Mouse (Mus musculus) bone marrow, adult 2 months (tissue): ENCODE data around the gene Pbrm1. TPM values are rescaled to one million over a fixed set of nuclear protein-coding genes. Genes with fewer than 3 reads are reported as not detected.

Experiments
- H3K27ac ChIP-seq: fragments of 200-500 bp; 2 replicates; pipeline ENCODE4 v1.5.1; 2012; ENCODE audit warnings: low read depth, mild to moderate bottlenecking, control low read depth, inconsistent platforms, low read length; ENCODE audit not compliant: control insufficient read depth, poor library complexity, insufficient read depth
- H3K4me1 ChIP-seq: fragments of 200-500 bp; 2 replicates; pipeline ENCODE4 v1.6.1; 2011; ENCODE audit warnings: low read length; ENCODE audit not compliant: control insufficient read depth, insufficient read depth
- H3K4me3 ChIP-seq: fragments of 200-500 bp; replicated peaks from 2 replicates; pipeline ENCODE3; 2011; ENCODE audit warnings: mild to moderate bottlenecking, low read depth, low read length, control low read depth; ENCODE audit not compliant: control insufficient read depth
- CTCF ChIP-seq: fragments of 200-500 bp; IDR thresholded peaks from 2 replicates; pipeline ENCODE4 v1.5.1; 2011; ENCODE audit warnings: low read length, control low read depth; ENCODE audit not compliant: control insufficient read depth, insufficient read depth
- POLR2A ChIP-seq: fragments of 200-500 bp; IDR thresholded peaks from 2 replicates; pipeline ENCODE4 v1.6.1; 2011; ENCODE audit warnings: low read depth, mild to moderate bottlenecking, control low read depth, low read length, borderline replicate concordance; ENCODE audit not compliant: control insufficient read depth
- WGBS: fragments of 180-500 bp; shearing (Covaris S2); methylation state at CpG from one replicate; pipeline ENCODE4 v1.1.7; 2018; 5-methylcytosine and 5-hydroxymethylcytosine counted together
- polyA plus RNA-seq: library from polyadenylated mRNA; stranded (reverse); fragments of >200 nt; gene quantifications from 2 replicates; pipeline ENCODE4 v1.2.4, GENCODE M21; 2011; ENCODE audit warnings: low replicate concordance; ENCODE audit not compliant: missing spikeins, insufficient read depth, insufficient read length

The Pbrm1 gene
- 31.8 and 46.8 TPM in 2 replicates for polyA plus RNA-seq

GRCm38 (mm10) chr14:31018860-31019291 is at the start of gene Pbrm1, which contains the start of gene Gnl3:
Pbrm1 (plus strand) TSS chr14:31019138.
Gnl3 (minus strand) TSS chr14:31019152.
- Histone ChIP-seq H3K4me3 (peak within 1 kb of the TSS; percentile 98), H3K27ac (peak within 1 kb of the TSS; percentile 96), H3K4me1 (peaks cover 2% of the 10 kb centered on the region; the same call in 1 of the 2 replicates)
- under 1% methylated on average over 53 of the region's 53 CpGs for WGBS
- no peak for TF ChIP-seq CTCF
- TF ChIP-seq POLR2A: peak; percentile 81; the same call in 1 of the 2 replicates

GRCm38 (mm10) chr14:30974204-30974603 is 44.7 kb upstream of the Pbrm1 start:
- no peaks in the 10 kb centered on the region for H3K4me1 ChIP-seq
- H3K27ac ChIP-seq: no peak overlapping the region
- no peak overlapping the region for H3K4me3 ChIP-seq
- WGBS: 80% methylated on average over 6 of the region's 6 CpGs
- TF ChIP-seq POLR2A (no peak), CTCF (no peak)

- 84% methylated on average over 3 of the region's 3 CpGs for WGBS
- no peak for TF ChIP-seq CTCF
- no peak for TF ChIP-seq POLR2A
- Histone ChIP-seq H3K4me1 (no peaks in the 10 kb centered on the region), H3K27ac (no peak overlapping the region), H3K4me3 (no peak overlapping the region)
Observed at GRCm38 (mm10) chr14:30976222-30976621, 42.7 kb upstream of the Pbrm1 start.

GRCm38 (mm10) chr14:30996417-30996816 is 22.5 kb upstream of the Pbrm1 start:
- H3K4me3 ChIP-seq: no peak overlapping the region
- no peak overlapping the region for H3K27ac ChIP-seq
- H3K4me1 ChIP-seq: no peaks in the 10 kb centered on the region
- no peak for TF ChIP-seq CTCF
- no peak for TF ChIP-seq POLR2A

- TF ChIP-seq CTCF (no peak), POLR2A (no peak)
- Histone ChIP-seq H3K4me3 (no peak overlapping the region), H3K27ac (no peak overlapping the region), H3K4me1 (no peaks in the 10 kb centered on the region; the same call in 1 of the 2 replicates)
- WGBS: 54% methylated on average over 10 of the region's 10 CpGs
Observed at GRCm38 (mm10) chr14:31000356-31000755, 18.6 kb upstream of the Pbrm1 start.

- under 1% methylated on average over 21 of the region's 21 CpGs for WGBS
- no peak for TF ChIP-seq POLR2A
- TF ChIP-seq CTCF: no peak
- Histone ChIP-seq H3K4me3 (peak overlapping the region; percentile 100), H3K4me1 (no peaks in the 10 kb centered on the region; the same call in 1 of the 2 replicates), H3K27ac (peak overlapping the region; percentile 94)
Observed at GRCm38 (mm10) chr14:31000816-31001306, 18.1 kb upstream of the Pbrm1 start.

GRCm38 (mm10) chr14:31001307-31002205 is 17.4 kb upstream of the Pbrm1 start, which contains the start of the genes Glt8d1 and Spcs1:
Glt8d1 (plus strand) TSS chr14:31001400.
Spcs1 (minus strand) TSS chr14:31001672.
- H3K27ac ChIP-seq: peak within 1 kb of the TSS; percentile 94
- H3K4me3 ChIP-seq: peak within 1 kb of the TSS; percentile 100
- no peaks in the 10 kb centered on the region; the same call in 1 of the 2 replicates for H3K4me1 ChIP-seq
- TF ChIP-seq POLR2A (peak; percentile 69; the same call in 1 of the 2 replicates), CTCF (no peak)
- whole genome bisulfite sequencing: under 1% methylated on average over 78 of the region's 84 CpGs

GRCm38 (mm10) chr14:31004527-31004926 is 14.4 kb upstream of the Pbrm1 start:
- Histone ChIP-seq H3K27ac (no peak overlapping the region), H3K4me3 (no peak overlapping the region), H3K4me1 (no peaks in the 10 kb centered on the region; the same call in 1 of the 2 replicates)
- TF ChIP-seq CTCF: no peak
- no peak for TF ChIP-seq POLR2A
- WGBS: 62% methylated on average over 2 of the region's 2 CpGs
